Mouse (Mus musculus): Measurements from ENCODE around the gene Bcl9. TPM values are rescaled to one million over a fixed set of nuclear protein-coding genes. Genes with fewer than 3 reads are reported as not detected.

Bcl9 gene
- polyA plus RNA-seq, 1 experiment from 2014 or later = 21.2 TPM

- 0 out of 2 replicates have a peak, but pooled peaks cover 6% of the 10 kb centered on the region for H3K9me3 ChIP-seq (ENCODE audit: control insufficient read depth)
- no peaks in the 10 kb centered on the region for H3K4me1 ChIP-seq (replicated peaks; ENCODE audit: control insufficient read depth, insufficient read depth, low read length)
- no peaks in the 10 kb centered on the region for H3K27me3 ChIP-seq (replicated peaks; ENCODE audit: control insufficient read depth, insufficient read depth, low read length)
- H3K9ac ChIP-seq (ENCODE audit: low read depth, low read length) = no peak overlapping the region
- no peaks in the 10 kb centered on the region for H3K36me3 ChIP-seq (ENCODE audit: control insufficient read depth, insufficient read depth)
- peak; percentile 23; the same call in 1 of the 2 replicates for TF ChIP-seq CTCF (IDR thresholded peaks at IDR 0.05; ENCODE audit: low read depth)
- WGBS = 100% methylated on average over 1 of the region's 1 CpGs
- no peak overlapping the region for H3K4me3 ChIP-seq (ENCODE audit: low read depth, low read length)
- no peak overlapping the region for H3K27ac ChIP-seq (ENCODE audit: low read depth, low read length)
- no peak overlapping the region for H3K4me2 ChIP-seq (replicated peaks; ENCODE audit: low read depth)
- ATAC-seq = no peak
Measured at GRCm38 (mm10) chr3:97262235-97262634, 35.5 kb downstream of the Bcl9 start.

GRCm38 (mm10) chr3:97255706-97256339, 41.9 kb downstream of the Bcl9 start:
- TF ChIP-seq CTCF (IDR thresholded peaks at IDR 0.05; ENCODE audit: low read depth) = no peak
- Histone ChIP-seq H3K4me2 (replicated peaks; ENCODE audit: low read depth) (peak overlapping the region; percentile 50), H3K27me3 (replicated peaks; ENCODE audit: control insufficient read depth, insufficient read depth, low read length) (no peaks in the 10 kb centered on the region), H3K4me3 (ENCODE audit: low read depth, low read length) (peak overlapping the region; percentile 16), H3K9me3 (ENCODE audit: control insufficient read depth) (0 out of 2 replicates have a peak, but pooled peaks cover 3% of the 10 kb centered on the region), H3K27ac (ENCODE audit: low read depth, low read length) (peak overlapping the region; percentile 80), H3K36me3 (ENCODE audit: control insufficient read depth, insufficient read depth) (no peaks in the 10 kb centered on the region), H3K4me1 (replicated peaks; ENCODE audit: control insufficient read depth, insufficient read depth, low read length) (0 out of 2 replicates have a peak, but pooled peaks cover 6% of the 10 kb centered on the region), H3K9ac (ENCODE audit: low read depth, low read length) (0 out of 2 replicates have a peak overlapping the region, but pooled peaks have one; percentile 17)
- peak; percentile 98 for ATAC-seq
- 25% methylated on average over 9 of the region's 9 CpGs for WGBS

GRCm38 (mm10) chr3:97254861-97255465, 42.8 kb downstream of the Bcl9 start:
- 29% methylated on average over 5 of the region's 5 CpGs for WGBS
- TF ChIP-seq CTCF (IDR thresholded peaks at IDR 0.05; ENCODE audit: low read depth) = no peak
- Histone ChIP-seq H3K27ac (ENCODE audit: low read depth, low read length) (peak overlapping the region; percentile 63), H3K4me3 (ENCODE audit: low read depth, low read length) (no peak overlapping the region), H3K9me3 (ENCODE audit: control insufficient read depth) (0 out of 2 replicates have a peak, but pooled peaks cover 3% of the 10 kb centered on the region), H3K4me1 (replicated peaks; ENCODE audit: control insufficient read depth, insufficient read depth, low read length) (0 out of 2 replicates have a peak, but pooled peaks cover 6% of the 10 kb centered on the region), H3K9ac (ENCODE audit: low read depth, low read length) (no peak overlapping the region), H3K27me3 (replicated peaks; ENCODE audit: control insufficient read depth, insufficient read depth, low read length) (no peaks in the 10 kb centered on the region), H3K4me2 (replicated peaks; ENCODE audit: low read depth) (peak overlapping the region; percentile 50), H3K36me3 (ENCODE audit: control insufficient read depth, insufficient read depth) (no peaks in the 10 kb centered on the region)
- no peak for ATAC-seq

- no peak for TF ChIP-seq CTCF (IDR thresholded peaks at IDR 0.05; ENCODE audit: low read depth)
- peak; percentile 12; the same call in 1 of the 2 replicates for ATAC-seq
- H3K36me3 ChIP-seq (ENCODE audit: control insufficient read depth, insufficient read depth) = no peaks in the 10 kb centered on the region
- no peak overlapping the region for H3K9ac ChIP-seq (ENCODE audit: low read depth, low read length)
- WGBS = 36% methylated on average over 9 of the region's 9 CpGs
- no peak overlapping the region for H3K4me3 ChIP-seq (ENCODE audit: low read depth, low read length)
- no peaks in the 10 kb centered on the region for H3K27me3 ChIP-seq (replicated peaks; ENCODE audit: control insufficient read depth, insufficient read depth, low read length)
- peak overlapping the region; percentile 42 for H3K27ac ChIP-seq (ENCODE audit: low read depth, low read length)
- no peaks in the 10 kb centered on the region for H3K9me3 ChIP-seq (ENCODE audit: control insufficient read depth)
- H3K4me1 ChIP-seq (replicated peaks; ENCODE audit: control insufficient read depth, insufficient read depth, low read length) = 0 out of 2 replicates have a peak, but pooled peaks cover 6% of the 10 kb centered on the region
- peak overlapping the region; percentile 32 for H3K4me2 ChIP-seq (replicated peaks; ENCODE audit: low read depth)
Measured at GRCm38 (mm10) chr3:97253823-97254600, 43.7 kb downstream of the Bcl9 start.

GRCm38 (mm10) chr3:97252896-97253295, 44.8 kb downstream of the Bcl9 start:
- ATAC-seq = no peak
- H3K27ac ChIP-seq (ENCODE audit: low read depth, low read length) = no peak overlapping the region
- TF ChIP-seq CTCF (IDR thresholded peaks at IDR 0.05; ENCODE audit: low read depth) = no peak
- no peak overlapping the region for H3K4me3 ChIP-seq (ENCODE audit: low read depth, low read length)
- no peaks in the 10 kb centered on the region for H3K9me3 ChIP-seq (ENCODE audit: control insufficient read depth)
- H3K9ac ChIP-seq (ENCODE audit: low read depth, low read length) = no peak overlapping the region
- 90% methylated on average over 6 of the region's 6 CpGs for WGBS
- no peaks in the 10 kb centered on the region for H3K36me3 ChIP-seq (ENCODE audit: control insufficient read depth, insufficient read depth)
- H3K4me2 ChIP-seq (replicated peaks; ENCODE audit: low read depth) = no peak overlapping the region
- no peaks in the 10 kb centered on the region for H3K27me3 ChIP-seq (replicated peaks; ENCODE audit: control insufficient read depth, insufficient read depth, low read length)
- 0 out of 2 replicates have a peak, but pooled peaks cover 6% of the 10 kb centered on the region for H3K4me1 ChIP-seq (replicated peaks; ENCODE audit: control insufficient read depth, insufficient read depth, low read length)

All from intestine, postnatal 0 days (tissue).